Mouse (Mus musculus): ENCODE data around the gene Kpna3. TPM values are rescaled to one million over a fixed set of nuclear protein-coding genes. Genes with fewer than 3 reads are reported as not detected.
A peak's percentile ranks its signal among the peaks of the same experiment; 100 is the strongest.

The Kpna3 gene
- polyA plus RNA-seq, 1 experiment from 2014 or later = 91.6 TPM

DNA sequence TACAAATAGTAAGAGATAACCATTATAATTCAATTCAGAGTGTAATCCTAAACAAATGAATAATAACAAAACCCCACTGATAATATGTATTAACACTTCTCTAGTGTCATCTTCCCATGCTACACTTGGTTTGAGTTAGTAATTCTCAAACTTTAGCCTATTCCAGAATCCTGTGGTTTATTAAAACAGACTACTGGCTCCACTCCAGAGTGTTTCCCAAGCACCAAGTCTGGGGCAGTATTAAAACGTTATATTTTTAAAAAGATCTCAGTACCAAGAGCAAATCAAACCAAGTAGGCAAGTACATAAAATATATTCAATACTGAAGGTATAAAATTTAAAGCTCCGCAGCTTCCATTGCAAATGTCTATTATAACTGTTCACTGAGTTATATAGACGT is 26.0 kb downstream of the Kpna3 start:
- H3K4me1 ChIP-seq (ENCODE audit: control insufficient read depth, insufficient read depth, low read length) = peaks cover 7% of the 10 kb centered on the region
- no peak overlapping the region for H3K9ac ChIP-seq (ENCODE audit: low read length)
- no peaks in the 10 kb centered on the region for H3K36me3 ChIP-seq (ENCODE audit: control insufficient read depth, insufficient read depth, low read length)
- no peak overlapping the region for H3K27ac ChIP-seq (ENCODE audit: low read depth, low read length)
- WGBS = 55% methylated on average over 3 of the region's 3 CpGs
- ATAC-seq (no peak), DNase-seq (ENCODE audit: low spot score) (no peak)
- H3K4me3 ChIP-seq (ENCODE audit: low read depth, low read length) = no peak overlapping the region
- H3K4me2 ChIP-seq (ENCODE audit: low read length) = no peak overlapping the region
- H3K27me3 ChIP-seq (replicated peaks; ENCODE audit: control insufficient read depth, insufficient read depth, low read length) = no peaks in the 10 kb centered on the region
- no peaks in the 10 kb centered on the region for H3K9me3 ChIP-seq (replicated peaks; ENCODE audit: control insufficient read depth, low read length)

- ATAC-seq = no peak
- 0 out of 2 replicates have a peak, but pooled peaks cover 4% of the 10 kb centered on the region for H3K36me3 ChIP-seq (ENCODE audit: control insufficient read depth, insufficient read depth, low read length)
These were observed 29.7 kb downstream of the Kpna3 start for GRCm38 (mm10) chr14:61410020-61410419.

DNA sequence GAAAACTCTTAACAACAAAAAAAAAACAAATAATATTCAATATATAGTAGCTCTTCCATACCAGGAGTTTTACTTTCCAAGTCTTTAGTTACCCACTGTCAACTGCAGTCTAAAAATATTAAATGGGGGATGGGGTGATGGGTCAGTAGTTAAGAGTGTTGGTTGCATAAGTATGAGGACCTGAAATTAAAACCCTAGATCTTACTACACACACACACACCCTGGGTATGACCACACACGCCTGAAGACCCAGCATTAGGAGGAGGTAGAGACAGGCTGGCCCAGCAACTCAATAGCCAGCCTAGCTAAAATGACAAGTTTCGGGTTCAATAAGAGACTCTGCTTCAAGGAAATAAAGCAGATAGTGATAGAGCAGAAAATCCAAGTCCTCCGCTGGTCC is 32.6 kb downstream of the Kpna3 start:
- no peak overlapping the region for H3K4me3 ChIP-seq (ENCODE audit: low read depth, low read length)
- H3K9ac ChIP-seq (ENCODE audit: low read length) = no peak overlapping the region
- WGBS = 96% methylated on average over 3 of the region's 3 CpGs
- DNase-seq (ENCODE audit: low spot score) (no peak), ATAC-seq (no peak)
- no peaks in the 10 kb centered on the region for H3K4me1 ChIP-seq (ENCODE audit: control insufficient read depth, insufficient read depth, low read length)
- H3K9me3 ChIP-seq (replicated peaks; ENCODE audit: control insufficient read depth, low read length) = no peaks in the 10 kb centered on the region
- no peak overlapping the region for H3K4me2 ChIP-seq (ENCODE audit: low read length)
- H3K27me3 ChIP-seq (replicated peaks; ENCODE audit: control insufficient read depth, insufficient read depth, low read length) = no peaks in the 10 kb centered on the region
- no peak overlapping the region for H3K27ac ChIP-seq (ENCODE audit: low read depth, low read length)
- H3K36me3 ChIP-seq (ENCODE audit: control insufficient read depth, insufficient read depth, low read length) = peaks cover 6% of the 10 kb centered on the region

More at GRCm38 (mm10) chr14:61410020-61410419, 29.7 kb downstream of the Kpna3 start:
- peaks cover 7% of the 10 kb centered on the region for H3K4me1 ChIP-seq (ENCODE audit: control insufficient read depth, insufficient read depth, low read length)
- DNase-seq (ENCODE audit: low spot score) = no peak
- 82% methylated on average over 2 of the region's 2 CpGs for WGBS
- no peak overlapping the region for H3K27ac ChIP-seq (ENCODE audit: low read depth, low read length)
- H3K4me3 ChIP-seq (ENCODE audit: low read depth, low read length) = no peak overlapping the region
- H3K9me3 ChIP-seq (replicated peaks; ENCODE audit: control insufficient read depth, low read length) = no peaks in the 10 kb centered on the region
- no peak overlapping the region for H3K9ac ChIP-seq (ENCODE audit: low read length)
- no peaks in the 10 kb centered on the region for H3K27me3 ChIP-seq (replicated peaks; ENCODE audit: control insufficient read depth, insufficient read depth, low read length)
- no peak overlapping the region for H3K4me2 ChIP-seq (ENCODE audit: low read length)

- Histone ChIP-seq H3K4me2 (ENCODE audit: low read length) (no peak overlapping the region), H3K36me3 (ENCODE audit: control insufficient read depth, insufficient read depth, low read length) (peaks cover 11% of the 10 kb centered on the region), H3K9ac (ENCODE audit: low read length) (no peak overlapping the region), H3K27me3 (replicated peaks; ENCODE audit: control insufficient read depth, insufficient read depth, low read length) (no peaks in the 10 kb centered on the region), H3K9me3 (replicated peaks; ENCODE audit: control insufficient read depth, low read length) (no peaks in the 10 kb centered on the region), H3K4me1 (ENCODE audit: control insufficient read depth, insufficient read depth, low read length) (no peaks in the 10 kb centered on the region), H3K27ac (ENCODE audit: low read depth, low read length) (no peak overlapping the region), H3K4me3 (ENCODE audit: low read depth, low read length) (no peak overlapping the region)
- DNase-seq (ENCODE audit: low spot score) = no peak
- ATAC-seq = no peak
These were observed 33.9 kb downstream of the Kpna3 start for GRCm38 (mm10) chr14:61405761-61406160.

DNA sequence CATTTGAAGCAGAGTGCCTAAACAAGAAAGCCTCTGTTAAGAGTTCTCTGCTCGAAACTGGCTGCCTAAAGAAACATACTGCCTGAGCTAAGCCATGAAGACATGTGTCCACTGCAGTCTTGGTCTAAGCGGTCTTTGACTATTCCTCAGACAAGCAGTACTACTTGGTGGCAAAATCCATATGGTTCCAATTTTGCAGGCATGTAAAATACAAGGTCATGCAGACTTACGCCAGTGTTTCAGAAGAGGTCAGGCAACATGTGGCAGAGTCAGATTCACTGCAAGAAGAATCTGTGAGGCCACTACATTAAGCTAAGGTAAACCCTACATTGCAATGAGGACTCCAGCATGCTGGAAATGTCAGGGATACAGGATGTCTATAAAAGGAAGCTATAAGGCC is 34.7 kb downstream of the Kpna3 start:
- Histone ChIP-seq H3K36me3 (ENCODE audit: control insufficient read depth, insufficient read depth, low read length) (peaks cover 15% of the 10 kb centered on the region), H3K4me2 (ENCODE audit: low read length) (no peak overlapping the region), H3K9me3 (replicated peaks; ENCODE audit: control insufficient read depth, low read length) (no peaks in the 10 kb centered on the region), H3K9ac (ENCODE audit: low read length) (no peak overlapping the region), H3K27ac (ENCODE audit: low read depth, low read length) (no peak overlapping the region), H3K27me3 (replicated peaks; ENCODE audit: control insufficient read depth, insufficient read depth, low read length) (no peaks in the 10 kb centered on the region), H3K4me1 (ENCODE audit: control insufficient read depth, insufficient read depth, low read length) (no peaks in the 10 kb centered on the region), H3K4me3 (ENCODE audit: low read depth, low read length) (no peak overlapping the region)
- WGBS = 98% methylated on average over 3 of the region's 3 CpGs
- DNase-seq (ENCODE audit: low spot score) (no peak), ATAC-seq (no peak)

DNA sequence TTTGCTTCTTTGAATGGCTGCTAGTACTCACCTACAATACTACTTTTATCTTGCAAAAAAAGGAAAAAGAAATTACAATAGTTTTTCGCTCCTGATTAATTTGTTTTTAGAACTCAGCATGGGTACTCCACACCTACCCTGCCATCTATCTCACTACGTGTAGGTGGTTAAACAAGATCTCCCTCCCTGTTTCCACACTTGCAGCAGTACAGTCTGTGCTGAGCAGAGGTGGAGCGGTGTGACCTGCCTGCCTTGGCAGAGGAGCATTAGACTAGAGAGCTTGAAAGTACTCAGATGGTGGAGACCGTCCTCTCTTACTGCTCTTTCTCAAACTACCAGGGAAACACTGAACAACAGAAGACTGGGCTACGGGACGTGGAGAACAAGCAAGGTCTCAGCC is 44.9 kb downstream of the Kpna3 start:
- no peaks in the 10 kb centered on the region for H3K4me1 ChIP-seq (ENCODE audit: control insufficient read depth, insufficient read depth, low read length)
- H3K27me3 ChIP-seq (replicated peaks; ENCODE audit: control insufficient read depth, insufficient read depth, low read length) = no peaks in the 10 kb centered on the region
- no peak overlapping the region for H3K4me2 ChIP-seq (ENCODE audit: low read length)
- H3K9me3 ChIP-seq (replicated peaks; ENCODE audit: control insufficient read depth, low read length) = no peaks in the 10 kb centered on the region
- DNase-seq (ENCODE audit: low spot score) = no peak
- no peak overlapping the region for H3K9ac ChIP-seq (ENCODE audit: low read length)
- H3K4me3 ChIP-seq (ENCODE audit: low read depth, low read length) = no peak overlapping the region
- H3K27ac ChIP-seq (ENCODE audit: low read depth, low read length) = no peak overlapping the region
- WGBS = 79% methylated on average over 6 of the region's 6 CpGs
- ATAC-seq = no peak
- peaks cover 29% of the 10 kb centered on the region for H3K36me3 ChIP-seq (ENCODE audit: control insufficient read depth, insufficient read depth, low read length)

- Histone ChIP-seq H3K27me3 (replicated peaks; ENCODE audit: control insufficient read depth, insufficient read depth, low read length) (no peaks in the 10 kb centered on the region), H3K36me3 (ENCODE audit: control insufficient read depth, insufficient read depth, low read length) (peaks cover 32% of the 10 kb centered on the region), H3K27ac (ENCODE audit: low read depth, low read length) (no peak overlapping the region), H3K4me2 (ENCODE audit: low read length) (no peak overlapping the region), H3K9ac (ENCODE audit: low read length) (no peak overlapping the region), H3K4me1 (ENCODE audit: control insufficient read depth, insufficient read depth, low read length) (no peaks in the 10 kb centered on the region), H3K4me3 (ENCODE audit: low read depth, low read length) (no peak overlapping the region), H3K9me3 (replicated peaks; ENCODE audit: control insufficient read depth, low read length) (no peaks in the 10 kb centered on the region)
- ATAC-seq = no peak
- WGBS = 89% methylated on average over 3 of the region's 3 CpGs
- DNase-seq (ENCODE audit: low spot score) = no peak
These were observed 49.1 kb downstream of the Kpna3 start for GRCm38 (mm10) chr14:61390586-61390985.

DNA sequence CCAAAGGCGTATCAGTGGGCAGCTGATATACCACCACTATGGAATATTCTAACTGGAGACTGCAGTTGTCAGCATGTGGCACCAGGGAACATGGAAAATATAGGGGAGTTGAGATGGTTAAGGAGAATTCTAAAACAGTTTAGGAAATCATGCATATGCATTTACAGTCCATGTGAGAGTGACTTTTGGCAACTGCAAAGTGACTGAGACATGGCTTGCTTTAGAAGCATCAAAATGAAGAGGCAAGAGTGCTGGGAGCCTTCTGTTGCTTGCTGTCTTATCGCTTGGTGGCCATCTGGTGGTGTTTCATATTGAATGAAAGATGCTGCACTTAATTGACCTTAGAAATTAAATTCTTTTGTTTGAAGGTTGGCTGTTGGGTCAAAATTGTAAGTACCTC is 72.4 kb downstream of the Kpna3 start:
- no peaks in the 10 kb centered on the region for H3K9me3 ChIP-seq (replicated peaks; ENCODE audit: control insufficient read depth, low read length)
- H3K9ac ChIP-seq (ENCODE audit: low read length) = no peak overlapping the region
- no peaks in the 10 kb centered on the region for H3K4me1 ChIP-seq (ENCODE audit: control insufficient read depth, insufficient read depth, low read length)
- H3K36me3 ChIP-seq (ENCODE audit: control insufficient read depth, insufficient read depth, low read length) = peaks cover 45% of the 10 kb centered on the region
- no peak overlapping the region for H3K4me3 ChIP-seq (ENCODE audit: low read depth, low read length)
- 83% methylated on average over 2 of the region's 2 CpGs for WGBS
- no peaks in the 10 kb centered on the region for H3K27me3 ChIP-seq (replicated peaks; ENCODE audit: control insufficient read depth, insufficient read depth, low read length)
- no peak overlapping the region for H3K27ac ChIP-seq (ENCODE audit: low read depth, low read length)
- peak; percentile 41 for DNase-seq (ENCODE audit: low spot score)
- H3K4me2 ChIP-seq (ENCODE audit: low read length) = no peak overlapping the region
- no peak for ATAC-seq

- peaks cover 4% of the 10 kb centered on the region; the same call in 1 of the 2 replicates for H3K4me1 ChIP-seq (ENCODE audit: control insufficient read depth, insufficient read depth, low read length)
- H3K4me3 ChIP-seq (ENCODE audit: low read depth, low read length) = no peak overlapping the region
- H3K9me3 ChIP-seq (replicated peaks; ENCODE audit: control insufficient read depth, low read length) = no peaks in the 10 kb centered on the region
- ATAC-seq = no peak
- H3K27me3 ChIP-seq (replicated peaks; ENCODE audit: control insufficient read depth, insufficient read depth, low read length) = no peaks in the 10 kb centered on the region
- DNase-seq (ENCODE audit: low spot score) = no peak
- no peak overlapping the region for H3K9ac ChIP-seq (ENCODE audit: low read length)
- no peak overlapping the region for H3K4me2 ChIP-seq (ENCODE audit: low read length)
- H3K36me3 ChIP-seq (ENCODE audit: control insufficient read depth, insufficient read depth, low read length) = peaks cover 22% of the 10 kb centered on the region
- WGBS = 81% methylated on average over 3 of the region's 3 CpGs
- H3K27ac ChIP-seq (ENCODE audit: low read depth, low read length) = no peak overlapping the region
These were observed 75.0 kb downstream of the Kpna3 start for GRCm38 (mm10) chr14:61364656-61365055.
